Mouse (Mus musculus) heart, postnatal 10 days (tissue): ENCODE data around the gene Ryr1. TPM values are rescaled to one million over a fixed set of nuclear protein-coding genes. Genes with fewer than 3 reads are reported as not detected.

ENCODE experiments used
- DNase-seq, 2 experiments: peaks; one replicate each; pipeline ENCODE4 v3.0.0; 2021
- intact Hi-C: fragments of 180-260 bp; cut with DNase I; formaldehyde crosslinking; loops from one replicate; pipeline ENCODE4 v1.15.1; 2025
- microRNA-seq, 2 experiments: library from miRNA; unstranded; fragments of <30 nt; microRNA quantifications; one replicate each; pipeline ENCODE4 v1.2.0; 2022
- total RNA-seq, 2 experiments: library from RNA; stranded (reverse); gene quantifications; 2 replicates each; pipeline ENCODE4 v1.2.3; 2021

Ryr1 gene
- total RNA-seq, 2 experiments from 2014 or later: 0.07 TPM; not detected in 1

GRCm38 (mm10) chr7:28953476-28954376, 171.3 kb downstream of the Ryr1 start:
- DNase-seq: no peak
- intact Hi-C loops: loop anchor here (10.0 kb wide), 1 partner anchor 579 kb away; the partner anchor contains the start of gene Plekhg2

Small RNA genes lying within 50 kb of the gene (microRNA-seq; reads per million reads assigned to microRNA genes)
- gene Gm44408 (0 reads per million in 2 experiments), gene Mir1963 (0 reads per million in 2 experiments)

Other genes with a start within 250 kb of the Ryr1 start
- gene Capn12, start 243.8 kb downstream of the Ryr1 start, total RNA-seq: under 1 TPM; 0.26 to 0.47 TPM
- 100 to 1,000 TPM; 173 to 174 TPM for gene Actn4, start 162.8 kb downstream of the Ryr1 start, total RNA-seq
- gene Eif3k, start 143.3 kb downstream of the Ryr1 start, total RNA-seq: 100 to 1,000 TPM; 185 to 188 TPM
- gene Map4k1, start 143.1 kb downstream of the Ryr1 start, total RNA-seq: 1 to 10 TPM; 2.0 to 2.2 TPM
- gene Rasgrp4, start 9.7 kb upstream of the Ryr1 start, total RNA-seq: 1 to 10 TPM; 1.1 to 2.1 TPM
- gene Fam98c, start 31.1 kb upstream of the Ryr1 start, total RNA-seq: 10 to 100 TPM; 13.7 to 15.4 TPM
- gene Ggn, start 45.0 kb upstream of the Ryr1 start, total RNA-seq: under 1 TPM; 0.55 to 0.57 TPM
- 1 to 10 TPM; 1.9 to 2.2 TPM for gene Spred3, start 45.2 kb upstream of the Ryr1 start, total RNA-seq
- gene Psmd8, start 55.5 kb upstream of the Ryr1 start, total RNA-seq: 100 to 1,000 TPM; 173 to 179 TPM
- gene Catsperg1, start 88.9 kb upstream of the Ryr1 start, total RNA-seq: under 1 TPM; 0.45 to 0.67 TPM
- 1 to 10 TPM; 4.2 to 5.8 TPM for gene Kcnk6, start 107.3 kb upstream of the Ryr1 start, total RNA-seq
- 10 to 100 TPM; 72.9 to 75.1 TPM for gene Yif1b, start 113.2 kb upstream of the Ryr1 start, total RNA-seq
- 1 to 10 TPM; 2.6 to 3.5 TPM for gene 2200002D01Rik, start 123.3 kb upstream of the Ryr1 start, total RNA-seq
- gene Spint2, start 156.7 kb upstream of the Ryr1 start, total RNA-seq: 10 to 100 TPM; 53.3 to 62.7 TPM
- gene Ppp1r14a, start 164.1 kb upstream of the Ryr1 start, total RNA-seq: 10 to 100 TPM; 21.2 to 27.8 TPM
- 1 to 10 TPM in 1 of 2 experiments, under 1 TPM in 1; 0.45 to 2.1 TPM for gene Dpf1, start 178.8 kb upstream of the Ryr1 start, total RNA-seq